Mouse (Mus musculus): ENCODE measurements around the gene Kdm3a. TPM values are rescaled to one million over a fixed set of nuclear protein-coding genes. Genes with fewer than 3 reads are reported as not detected.

Gene Kdm3a
- polyA plus RNA-seq (2015; fragmentation: Illumina TruSeq; extraction: RNeasy Lipid Tissue Mini Kit (QIAGEN cat#74804); ENCODE audit: low read depth, low replicate concordance) = 38.3 TPM

GRCm38 (mm10) chr6:71632829-71633662 is at the start of gene Kdm3a:
Gene Kdm3a, minus strand, starts transcription at chr6:71632990.

GRCm38 (mm10) chr6:71543686-71544499 is 88.9 kb downstream of the Kdm3a start, which contains the start of gene Chmp3:
Gene Chmp3, plus strand, starts transcription at chr6:71543797.

Other genes with a start within 250 kb of the Kdm3a start
- gene Rmnd5a, start 192.4 kb downstream of the Kdm3a start, polyA plus RNA-seq (2015; fragmentation: Illumina TruSeq; extraction: RNeasy Lipid Tissue Mini Kit (QIAGEN cat#74804); ENCODE audit: low read depth, low replicate concordance) = 73.3 TPM
- gene Rnf103, start 139.1 kb downstream of the Kdm3a start, polyA plus RNA-seq (2015; fragmentation: Illumina TruSeq; extraction: RNeasy Lipid Tissue Mini Kit (QIAGEN cat#74804); ENCODE audit: low read depth, low replicate concordance) = 41.1 TPM
- 137 TPM for gene Chmp3, start 89.2 kb downstream of the Kdm3a start, polyA plus RNA-seq (2015; fragmentation: Illumina TruSeq; extraction: RNeasy Lipid Tissue Mini Kit (QIAGEN cat#74804); ENCODE audit: low read depth, low replicate concordance)
- gene Reep1, start 74.6 kb upstream of the Kdm3a start, polyA plus RNA-seq (2015; fragmentation: Illumina TruSeq; extraction: RNeasy Lipid Tissue Mini Kit (QIAGEN cat#74804); ENCODE audit: low read depth, low replicate concordance) = 90.4 TPM
- gene Mrpl35, start 194.0 kb upstream of the Kdm3a start, polyA plus RNA-seq (2015; fragmentation: Illumina TruSeq; extraction: RNeasy Lipid Tissue Mini Kit (QIAGEN cat#74804); ENCODE audit: low read depth, low replicate concordance) = 34.8 TPM
- gene Immt, start 198.3 kb upstream of the Kdm3a start, polyA plus RNA-seq (2015; fragmentation: Illumina TruSeq; extraction: RNeasy Lipid Tissue Mini Kit (QIAGEN cat#74804); ENCODE audit: low read depth, low replicate concordance) = 137 TPM

All from brain, adult 10 weeks (tissue).